Comparison of ENCODE assay signal across 7 mouse cellular contexts in the genomic region with DNA sequence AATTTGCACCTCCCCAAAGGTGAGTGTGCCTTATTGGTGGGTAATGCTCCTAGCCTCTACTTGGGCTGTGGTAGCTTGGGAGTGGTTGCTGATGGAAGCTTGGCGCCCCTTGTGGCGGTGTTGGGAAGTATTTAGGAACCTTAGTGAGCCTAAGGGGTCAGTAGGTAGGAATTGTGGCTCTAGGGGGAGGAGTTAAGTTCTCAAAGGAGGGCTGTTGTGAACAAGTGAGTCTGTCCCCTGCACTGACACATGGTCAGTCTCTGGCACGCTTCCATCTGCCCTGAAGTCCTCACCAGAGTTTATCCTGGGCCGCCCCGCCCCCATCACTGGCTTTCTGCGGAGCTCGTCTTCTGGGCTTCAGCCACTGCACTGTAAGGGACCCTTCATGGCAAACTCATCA.
DNase-seq lines count a peak whose midpoint lies in the region; ATAC-seq and TF ChIP-seq lines count a peak whose summit lies in the region.

No protein-coding gene starts in this region.

- H3K4me1 ChIP-seq in bone marrow macrophage, adult 2 months (ENCODE audit: control insufficient read depth, insufficient read depth, low read length) = no peaks in the 10 kb centered on the region
- no peaks in the 10 kb centered on the region for H3K4me1 ChIP-seq in stomach, embryonic 14.5 days (ENCODE audit: control insufficient read depth, insufficient read depth, low read length)

- 33% methylated on average over 7 of the region's 7 CpGs for WGBS in stomach, embryonic 14.5 days

- TF ChIP-seq POLR2A in bone marrow macrophage, adult 2 months (IDR thresholded peaks at IDR 0.05; ENCODE audit: borderline replicate concordance, low read depth, low read length) = no peak

- no peak overlapping the region for H3K4me3 ChIP-seq in bone marrow macrophage, adult 2 months (ENCODE audit: insufficient read depth, low read length)
- H3K4me3 ChIP-seq in stomach, embryonic 14.5 days (ENCODE audit: low read depth, low read length) = no peak overlapping the region

- no peak overlapping the region for H3K9ac ChIP-seq in stomach, embryonic 14.5 days (replicated peaks; ENCODE audit: low read depth, low read length)

- no peak overlapping the region for H3K4me2 ChIP-seq in stomach, embryonic 14.5 days (replicated peaks; ENCODE audit: low read depth, low read length)

- no peaks in the 10 kb centered on the region for H3K27me3 ChIP-seq in stomach, embryonic 14.5 days (ENCODE audit: control insufficient read depth, insufficient read depth, low read length)

- H3K36me3 ChIP-seq in stomach, embryonic 14.5 days (ENCODE audit: control insufficient read depth, insufficient read depth, low read length) = no peaks in the 10 kb centered on the region

- TF ChIP-seq CTCF in bone marrow macrophage, adult 2 months (IDR thresholded peaks at IDR 0.05; ENCODE audit: low read depth, low read length) = 0 out of 2 replicates have a peak, but pooled peaks have one; percentile 6

- peak; percentile 29 for DNase-seq in layer of hippocampus, adult 11-12 months (ENCODE audit: low spot score)
- DNase-seq in layer of hippocampus, adult 9-10 months (ENCODE audit: low spot score) = no peak
- peak; percentile 60 for DNase-seq in embryo, embryonic 9.5 days (ENCODE audit: extremely low spot score)
- peak; percentile 38 to 61 for DNase-seq in kidney, postnatal 25 days

- 0 out of 2 replicates have a peak, but pooled peaks have one; percentile 10 for ATAC-seq in stomach, embryonic 14.5 days (ENCODE audit: insufficient number of reproducible peaks, insufficient read depth, low FRiP score, low read depth)
- no peak for ATAC-seq in frontal cortex, adult (ENCODE audit: low TSS enrichment)

- no peak overlapping the region for H3K27ac ChIP-seq in bone marrow macrophage, adult 2 months (ENCODE audit: insufficient read depth, low read depth, low read length)
- H3K27ac ChIP-seq in stomach, embryonic 14.5 days (ENCODE audit: low read length) = no peak overlapping the region

- H3K9me3 ChIP-seq in stomach, embryonic 14.5 days (ENCODE audit: control insufficient read depth, low read depth, low read length) = no peaks in the 10 kb centered on the region
